14 mouse cellular contexts compared by ENCODE assay signal in genomic region chr15:89463334-89464235, GRCm38 (mm10). TPM values are rescaled to one million over a fixed set of nuclear protein-coding genes. Genes with fewer than 3 reads are reported as not detected.
A peak's percentile ranks its signal among the peaks of the same experiment; 100 is the strongest.
DNase-seq lines count a peak whose midpoint lies in the region; ATAC-seq and TF ChIP-seq lines count a peak whose summit lies in the region.
"Had no signal": no experiment of that assay in that cellular context is flagged by ENCODE, and none has a peak within 500 bp of the region (broad histone marks: within the 10 kb centered on the region; RNA-seq: fewer than 3 reads in every experiment).

No protein-coding gene starts in this region.

- no peaks in the 10 kb centered on the region for H3K79me2 ChIP-seq in C2C12 (ENCODE audit: control insufficient read depth, insufficient read depth)

- no peak overlapping the region for H3K4me3 ChIP-seq in cerebellum, adult 2 months (replicated peaks; ENCODE audit: insufficient read depth, low read depth, low read length)
- no peak overlapping the region for H3K4me3 ChIP-seq in kidney, postnatal 0 days (replicated peaks; ENCODE audit: low read depth, low read length)
- H3K4me3 ChIP-seq in C2C12 (ENCODE audit: insufficient read depth, poor library complexity, severe bottlenecking), result no peak overlapping the region
- no peak overlapping the region for H3K4me3 ChIP-seq in limb, embryonic 10.5 days
- H3K4me3 ChIP-seq: erythroblast, embryonic 14.5 days; limb, embryonic 12.5 days; midbrain, embryonic 15.5 days had no signal

- no peak overlapping the region for H3K4me2 ChIP-seq in kidney, postnatal 0 days (ENCODE audit: low read length)
- H3K4me2 ChIP-seq: limb, embryonic 12.5 days; midbrain, embryonic 15.5 days had no signal

- no peak for TF ChIP-seq POLR2A in cerebellum, adult 2 months (IDR thresholded peaks at IDR 0.05; ENCODE audit: borderline replicate concordance, insufficient read depth, low read length)

- H3K9ac ChIP-seq in kidney, postnatal 0 days (ENCODE audit: low read depth, low read length), result no peak overlapping the region
- H3K9ac ChIP-seq: limb, embryonic 12.5 days; midbrain, embryonic 15.5 days had no signal

- peak; percentile 22; the same call in 1 of the 2 replicates for TF ChIP-seq CTCF in cerebellum, adult 2 months (IDR thresholded peaks at IDR 0.05; ENCODE audit: borderline replicate concordance, insufficient read depth, low read depth, low read length)
- peak; percentile 51 for TF ChIP-seq CTCF in kidney, postnatal 0 days (IDR thresholded peaks at IDR 0.05; ENCODE audit: low read depth)
- TF ChIP-seq CTCF in C2C12 (IDR thresholded peaks at IDR 0.05; ENCODE audit: control insufficient read depth, insufficient read depth, insufficient read length), result peak; percentile 12

- peaks cover 15% of the 10 kb centered on the region for H3K4me1 ChIP-seq in cerebellum, adult 2 months (ENCODE audit: control insufficient read depth, insufficient read depth, low read length)
- no peaks in the 10 kb centered on the region for H3K4me1 ChIP-seq in kidney, postnatal 0 days (replicated peaks; ENCODE audit: insufficient read depth, low read length)
- H3K4me1 ChIP-seq in limb, embryonic 10.5 days, result peaks cover 7% of the 10 kb centered on the region; the same call in 1 of the 2 replicates
- H3K4me1 ChIP-seq: limb, embryonic 12.5 days had no signal

- WGBS in cerebellum, adult 2 months, result 55% methylated on average over 5 of the region's 5 CpGs
- WGBS in kidney, postnatal 0 days, result 51% methylated on average over 5 of the region's 5 CpGs
- 62% methylated on average over 5 of the region's 5 CpGs for WGBS in limb, embryonic 10.5 days

- H3K9me3 ChIP-seq in kidney, postnatal 0 days (replicated peaks; ENCODE audit: low read length), result no peaks in the 10 kb centered on the region
- H3K9me3 ChIP-seq in limb, embryonic 10.5 days (replicated peaks), result no peaks in the 10 kb centered on the region
- H3K9me3 ChIP-seq: G1E; limb, embryonic 12.5 days; midbrain, embryonic 15.5 days had no signal

- no peaks in the 10 kb centered on the region for H3K79me3 ChIP-seq in C2C12 (ENCODE audit: low read depth)

- ATAC-seq in kidney, postnatal 0 days (replicated peaks; ENCODE audit: low FRiP score, low read depth), result no peak
- 0 out of 4 replicates have a peak, but pooled peaks have one; percentile 28 to 33 for ATAC-seq in hematopoietic stem cell, adult 5-6 weeks (replicated peaks in 1 of 2; ENCODE audit: insufficient read depth in 1 of 2, low FRiP score in 2 of 2, low TSS enrichment in 1 of 2, low read depth in 1 of 2, poor library complexity in 2 of 2, severe bottlenecking in 2 of 2)
- ATAC-seq: midbrain, embryonic 15.5 days had no signal

- DNase-seq in cerebellum, adult 2 months, result no peak
- no peak for DNase-seq in cerebellum, postnatal 10 days
- DNase-seq in kidney, postnatal 0 days (ENCODE audit: low spot score), result peak; percentile 33
- no peak for DNase-seq in kidney, adult 8-10 months
- DNase-seq in urinary bladder, adult 2 months (ENCODE audit: low spot score), result no peak
- no peak for DNase-seq in limb, embryonic 10.5 days (ENCODE audit: low spot score)
- DNase-seq: gastrocnemius, postnatal 36 days had no signal

- H3K36me3 ChIP-seq in kidney, postnatal 0 days (ENCODE audit: insufficient read depth, low read length), result no peaks in the 10 kb centered on the region
- no peaks in the 10 kb centered on the region for H3K36me3 ChIP-seq in C2C12 (ENCODE audit: control insufficient read depth, insufficient read depth)
- H3K36me3 ChIP-seq in limb, embryonic 10.5 days, result no peaks in the 10 kb centered on the region
- H3K36me3 ChIP-seq: G1E; limb, embryonic 12.5 days had no signal

- H3K27me3 ChIP-seq in cerebellum, adult 2 months (ENCODE audit: control insufficient read depth, insufficient read depth, low read length), result no peaks in the 10 kb centered on the region
- no peaks in the 10 kb centered on the region for H3K27me3 ChIP-seq in kidney, postnatal 0 days (ENCODE audit: insufficient read depth, low read length)
- peaks cover 41% of the 10 kb centered on the region for H3K27me3 ChIP-seq in C2C12 (ENCODE audit: control insufficient read depth, insufficient read depth, insufficient read length)
- H3K27me3 ChIP-seq in limb, embryonic 10.5 days (ENCODE audit: low read depth, poor library complexity, severe bottlenecking), result no peaks in the 10 kb centered on the region
- H3K27me3 ChIP-seq: limb, embryonic 12.5 days; midbrain, embryonic 15.5 days had no signal

- H3K27ac ChIP-seq in cerebellum, adult 2 months (ENCODE audit: insufficient read depth, low read length), result no peak overlapping the region
- no peak overlapping the region for H3K27ac ChIP-seq in kidney, postnatal 0 days
- no peak overlapping the region for H3K27ac ChIP-seq in limb, embryonic 10.5 days
- H3K27ac ChIP-seq: limb, embryonic 12.5 days; midbrain, embryonic 15.5 days had no signal

- H3ac ChIP-seq in C2C12 (ENCODE audit: control insufficient read depth, insufficient read length, low read depth), result no peak overlapping the region

TF ChIP-seq in C2C12, 6 proteins besides CTCF, POLR2A, EP300 and RAD21:
- TF ChIP-seq MAX (IDR thresholded peaks at IDR 0.05), result no peak
- TF ChIP-seq FOSL1 (IDR thresholded peaks at IDR 0.05; ENCODE audit: insufficient read depth, low read length, poor library complexity, severe bottlenecking), result no peak
- TF ChIP-seq MYOG (IDR thresholded peaks at IDR 0.05; ENCODE audit: control insufficient read depth, extremely low read depth, insufficient read length), result no peak

RNA-seq across cellular contexts. Expression of gene Mapk8ip2, which starts 9.9 kb away (rescaled TPM):
- polyA plus RNA-seq in cerebellum, adult 2 months (2012; rRNA removed), result 192 and 195 TPM in 2 replicates
- 0.34 and 0.55 TPM in 2 replicates for polyA plus RNA-seq in kidney, postnatal 0 days (2015; fragmentation: Nextera tagmentation; extraction: Ambion mirVana)
- not detected for polyA plus RNA-seq in C2C12 (2012; fragmentation: generic; extraction: Trizol)
- total RNA-seq in hematopoietic stem cell, adult 5-6 weeks (2017), result not detected in 2 replicates
- polyA plus RNA-seq in urinary bladder, adult 2 months (2012; rRNA removed), result 0.25 and 0.32 TPM in 2 replicates
- polyA plus RNA-seq in limb, embryonic 10.5 days (2016; fragmentation: Nextera tagmentation; extraction: Ambion mirVana), result 1.6 and 2.5 TPM in 2 replicates
- polyA plus RNA-seq: erythroblast, embryonic 14.5 days; G1E had no signal

RNA-seq across cellular contexts. Expression of gene Arsa, which starts 13.6 kb away (rescaled TPM):
- 39.2 and 40.9 TPM in 2 replicates for polyA plus RNA-seq in cerebellum, adult 2 months (2012; rRNA removed)
- polyA plus RNA-seq in kidney, postnatal 0 days (2015; fragmentation: Nextera tagmentation; extraction: Ambion mirVana), result 13.0 and 13.9 TPM in 2 replicates
- polyA plus RNA-seq in C2C12 (2012; fragmentation: generic; extraction: Trizol), result 22.3 TPM
- 7.1 and 11.3 TPM in 2 replicates for total RNA-seq in hematopoietic stem cell, adult 5-6 weeks (2017)
- polyA plus RNA-seq in urinary bladder, adult 2 months (2012; rRNA removed), result 35.4 TPM in 2 replicates
- polyA plus RNA-seq in limb, embryonic 10.5 days (2016; fragmentation: Nextera tagmentation; extraction: Ambion mirVana), result 9.6 and 11.2 TPM in 2 replicates

RNA-seq across cellular contexts. Expression of gene Chkb, which starts 33.9 kb away (rescaled TPM):
- polyA plus RNA-seq in cerebellum, adult 2 months (2012; rRNA removed), result 101 and 102 TPM in 2 replicates
- 64.5 and 65.1 TPM in 2 replicates for polyA plus RNA-seq in kidney, postnatal 0 days (2015; fragmentation: Nextera tagmentation; extraction: Ambion mirVana)
- 47.1 TPM for polyA plus RNA-seq in C2C12 (2012; fragmentation: generic; extraction: Trizol)
- 29.7 and 32.6 TPM in 2 replicates for total RNA-seq in hematopoietic stem cell, adult 5-6 weeks (2017)
- 73.2 and 85.8 TPM in 2 replicates for polyA plus RNA-seq in urinary bladder, adult 2 months (2012; rRNA removed)
- polyA plus RNA-seq in limb, embryonic 10.5 days (2016; fragmentation: Nextera tagmentation; extraction: Ambion mirVana), result 38.6 and 41.9 TPM in 2 replicates

RNA-seq across cellular contexts. Expression of gene Gm44502, which starts 34.1 kb away (rescaled TPM):
- 0.15 and 0.51 TPM in 2 replicates for polyA plus RNA-seq in cerebellum, adult 2 months (2012; rRNA removed)
- not detected in 2 replicates for polyA plus RNA-seq in kidney, postnatal 0 days (2015; fragmentation: Nextera tagmentation; extraction: Ambion mirVana)
- polyA plus RNA-seq in C2C12 (2012; fragmentation: generic; extraction: Trizol), result 0.06 TPM
- total RNA-seq in hematopoietic stem cell, adult 5-6 weeks (2017), result not detected in 2 replicates
- polyA plus RNA-seq in urinary bladder, adult 2 months (2012; rRNA removed), result 0.06 TPM in 2 replicates
- polyA plus RNA-seq in limb, embryonic 10.5 days (2016; fragmentation: Nextera tagmentation; extraction: Ambion mirVana), result not detected in 2 replicates
- polyA plus RNA-seq: limb, embryonic 12.5 days; midbrain, embryonic 15.5 days; stomach, embryonic 14.5 days had no signal

RNA-seq across cellular contexts. Expression of gene C730034F03Rik, which starts 34.2 kb away (rescaled TPM):
- 4.2 and 4.7 TPM in 2 replicates for polyA plus RNA-seq in cerebellum, adult 2 months (2012; rRNA removed)
- 1.5 and 1.7 TPM in 2 replicates for polyA plus RNA-seq in kidney, postnatal 0 days (2015; fragmentation: Nextera tagmentation; extraction: Ambion mirVana)
- polyA plus RNA-seq in C2C12 (2012; fragmentation: generic; extraction: Trizol), result 0.33 TPM
- 4.9 and 13.3 TPM in 2 replicates for total RNA-seq in hematopoietic stem cell, adult 5-6 weeks (2017)
- polyA plus RNA-seq in urinary bladder, adult 2 months (2012; rRNA removed), result 2.0 and 3.7 TPM in 2 replicates
- polyA plus RNA-seq in limb, embryonic 10.5 days (2016; fragmentation: Nextera tagmentation; extraction: Ambion mirVana), result 3.0 and 4.5 TPM in 2 replicates

Comparison
In these comparisons a context has a peak if more than half of its experiments do, and no peak if none do; other contexts are left out.
1. RNA of gene Mapk8ip2, which starts 9.9 kb away (polyA plus RNA-seq): 192 to 195 TPM in cerebellum, adult 2 months; 1.6 to 2.5 TPM in limb, embryonic 10.5 days, 0.34 to 0.55 TPM in kidney, postnatal 0 days, 0.25 to 0.32 TPM in urinary bladder, adult 2 months and not detected in C2C12 (single experiment); every median in the first group is over 10 times any median in the second.
2. Peak in every context shown above with its lines, with median percentiles within 50 percentile points of each other: CTCF ChIP-seq.